Mouse (Mus musculus): ENCODE data around the gene Pus7. TPM values are rescaled to one million over a fixed set of nuclear protein-coding genes. Genes with fewer than 3 reads are reported as not detected.
A peak's percentile ranks its signal among the peaks of the same experiment; 100 is the strongest.

Gene Pus7
- polyA plus RNA-seq, 1 experiment from 2014 or later, result 25.6 TPM

DNA sequence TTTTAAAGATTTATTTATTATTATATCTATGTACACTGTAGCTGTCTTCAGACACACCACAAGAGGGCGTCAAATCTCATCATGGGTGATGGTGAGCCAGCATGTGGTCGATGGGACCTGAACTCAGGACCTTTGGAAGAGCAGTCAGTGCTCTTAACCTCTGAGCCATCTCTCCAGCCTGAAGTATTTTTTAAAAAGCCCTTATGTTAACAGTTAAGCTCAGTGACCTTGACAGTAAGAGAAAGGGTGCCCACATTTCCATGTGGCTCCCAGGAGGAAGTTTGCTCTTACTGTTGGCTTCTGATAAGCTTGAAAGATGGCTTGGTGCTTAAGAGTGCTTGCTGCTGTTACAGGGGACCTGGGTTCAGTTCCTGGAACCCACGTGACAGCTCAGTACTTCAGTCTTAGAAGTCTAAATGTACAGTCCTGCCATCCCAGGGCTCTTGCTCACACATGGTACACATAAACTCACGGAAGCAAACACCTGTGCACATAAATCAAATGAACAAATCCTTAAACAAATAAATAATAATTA lies 5.6 kb upstream of the Pus7 start:
- Histone ChIP-seq H3K27me3 (ENCODE audit: control insufficient read depth, insufficient read depth, low read length) (no peaks in the 10 kb centered on the region), H3K4me2 (no peak overlapping the region), H3K36me3 (ENCODE audit: control insufficient read depth, insufficient read depth, low read length) (no peaks in the 10 kb centered on the region), H3K9me3 (ENCODE audit: control insufficient read depth, low read length) (no peaks in the 10 kb centered on the region), H3K27ac (ENCODE audit: low read depth, low read length) (no peak overlapping the region), H3K9ac (ENCODE audit: low read length) (no peak overlapping the region), H3K4me3 (ENCODE audit: low read depth, low read length) (no peak overlapping the region), H3K4me1 (ENCODE audit: control insufficient read depth, insufficient read depth, low read length) (peaks cover 6% of the 10 kb centered on the region)
- DNase-seq (ENCODE audit: low spot score, missing footprints) (no peak), ATAC-seq (ENCODE audit: low FRiP score) (no peak)
- WGBS, result 87% methylated on average over 4 of the region's 4 CpGs

DNA sequence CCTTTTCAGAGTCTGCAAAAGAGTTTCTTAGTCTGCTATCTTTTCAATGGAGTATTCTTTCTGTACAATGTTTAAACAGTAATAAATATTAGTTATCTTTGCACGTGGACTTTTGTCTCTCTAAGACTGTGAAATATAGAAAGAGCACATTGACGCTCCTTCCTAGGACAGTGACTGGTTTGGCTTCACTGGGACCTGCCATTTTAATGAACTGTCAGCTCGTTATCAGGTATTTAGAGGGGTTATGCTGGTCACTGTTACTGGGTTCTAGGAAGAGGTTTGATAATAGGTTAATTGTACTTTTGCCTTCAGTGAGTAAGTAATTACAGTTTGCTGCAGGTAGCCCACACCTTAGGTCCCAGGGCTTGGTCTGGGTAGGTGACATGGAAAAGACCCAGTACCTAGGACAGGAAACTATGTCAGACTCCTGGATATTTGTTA lies 4.9 kb upstream of the Pus7 start:
- WGBS, result 53% methylated on average over 3 of the region's 3 CpGs
- ATAC-seq (ENCODE audit: low FRiP score) (no peak), DNase-seq (ENCODE audit: low spot score, missing footprints) (no peak)
- Histone ChIP-seq H3K4me1 (ENCODE audit: control insufficient read depth, insufficient read depth, low read length) (peaks cover 8% of the 10 kb centered on the region), H3K9me3 (ENCODE audit: control insufficient read depth, low read length) (no peaks in the 10 kb centered on the region), H3K36me3 (ENCODE audit: control insufficient read depth, insufficient read depth, low read length) (no peaks in the 10 kb centered on the region), H3K4me2 (peak overlapping the region; percentile 83), H3K27me3 (ENCODE audit: control insufficient read depth, insufficient read depth, low read length) (no peaks in the 10 kb centered on the region), H3K9ac (ENCODE audit: low read length) (peak overlapping the region; percentile 89), H3K4me3 (ENCODE audit: low read depth, low read length) (peak overlapping the region; percentile 91), H3K27ac (ENCODE audit: low read depth, low read length) (no peak overlapping the region)

DNA sequence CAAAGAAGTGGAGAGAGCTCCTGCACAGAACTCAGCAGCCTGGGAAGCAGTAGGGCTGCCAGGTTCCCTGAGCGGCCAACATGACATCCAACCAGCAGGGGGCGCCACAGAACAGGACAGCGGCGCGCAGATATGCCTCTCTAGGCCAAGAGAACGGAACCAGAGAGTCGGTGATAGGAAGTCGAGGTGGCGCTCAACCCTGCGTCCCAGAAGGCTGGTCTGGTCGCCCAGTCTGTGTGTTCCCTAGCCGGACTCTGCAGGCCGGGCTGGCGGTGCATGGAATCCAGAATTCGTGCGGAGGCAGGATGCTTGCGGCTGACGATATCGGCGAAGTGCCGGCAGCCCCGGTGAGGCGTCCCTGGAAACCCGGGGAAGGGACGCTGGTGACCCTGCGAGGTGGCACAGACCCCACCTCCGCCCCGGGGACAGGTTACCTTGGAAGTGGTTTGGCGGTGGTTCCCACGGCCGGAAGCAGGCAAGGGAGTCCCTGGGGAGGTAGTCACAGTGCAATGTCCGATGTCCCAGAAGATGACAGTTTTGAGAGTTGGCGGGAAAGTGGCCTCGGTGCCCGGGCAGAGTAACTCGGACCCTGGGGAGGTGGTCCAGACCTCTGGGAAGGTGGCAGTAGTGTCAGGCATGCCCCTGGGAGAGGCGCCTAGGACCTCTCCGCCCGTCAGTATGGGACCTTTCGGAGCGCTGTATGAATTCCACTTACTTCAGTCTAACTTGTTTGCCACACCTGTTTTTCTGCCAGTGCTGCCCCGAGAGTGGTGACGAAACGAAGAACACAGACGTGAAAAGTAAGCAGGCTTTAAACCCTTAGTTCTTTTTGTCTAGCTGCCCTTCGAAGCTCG lies 4.3 kb upstream of the Pus7 start, which contains the start of gene Rint1:
TSS of gene Rint1 (plus strand) at position 176 of the 854 bp plus-strand sequence.
- Histone ChIP-seq H3K27me3 (ENCODE audit: control insufficient read depth, insufficient read depth, low read length) (no peaks in the 10 kb centered on the region), H3K36me3 (ENCODE audit: control insufficient read depth, insufficient read depth, low read length) (no peaks in the 10 kb centered on the region), H3K4me3 (ENCODE audit: low read depth, low read length) (peak within 1 kb of the TSS; percentile 91), H3K27ac (ENCODE audit: low read depth, low read length) (peak within 1 kb of the TSS; percentile 41; the same call in 1 of the 2 replicates), H3K9me3 (ENCODE audit: control insufficient read depth, low read length) (no peaks in the 10 kb centered on the region), H3K4me2 (peak within 1 kb of the TSS; percentile 83), H3K4me1 (ENCODE audit: control insufficient read depth, insufficient read depth, low read length) (peaks cover 8% of the 10 kb centered on the region), H3K9ac (ENCODE audit: low read length) (peak within 1 kb of the TSS; percentile 89)
- ATAC-seq (ENCODE audit: low FRiP score), result peak; percentile 86
- 3% methylated on average over 47 of the region's 47 CpGs for WGBS
- DNase-seq (ENCODE audit: low spot score, missing footprints), result peak; percentile 100

DNA sequence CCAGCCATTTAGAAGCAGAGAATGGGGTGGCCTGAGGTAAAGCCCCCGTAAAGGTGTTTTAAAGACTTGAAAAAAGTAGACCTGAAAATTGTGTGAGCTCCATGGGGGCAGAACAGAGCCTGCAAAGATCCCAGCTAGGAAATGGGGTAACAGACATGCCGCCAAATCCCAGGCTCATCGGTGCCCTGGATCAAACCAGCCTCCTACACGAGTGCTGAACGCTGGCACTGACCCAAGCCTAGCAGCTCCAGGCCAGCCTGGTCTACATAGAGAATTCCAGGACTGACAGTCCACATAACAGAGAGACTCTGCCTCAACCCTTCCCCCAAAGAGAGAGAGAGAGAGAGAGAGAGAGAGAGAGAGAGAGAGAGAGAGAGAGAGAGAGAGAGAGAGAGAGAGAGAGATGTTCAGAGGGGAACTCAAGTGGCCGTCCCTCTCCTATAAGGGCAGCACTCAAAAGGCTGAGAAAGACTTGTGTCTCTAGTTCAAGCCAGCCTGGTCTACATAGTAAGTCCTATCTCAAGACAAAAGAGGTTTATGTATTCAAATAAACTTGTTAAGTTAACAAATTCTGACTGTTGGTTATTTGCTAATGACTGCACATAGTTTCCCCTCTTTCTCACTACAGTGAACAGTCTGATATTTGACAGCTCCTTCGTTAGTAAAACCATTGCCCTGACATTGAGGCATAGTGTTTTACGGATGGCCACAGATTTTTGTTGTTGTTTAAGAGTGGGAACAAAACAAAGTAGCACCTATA lies 1.3 kb downstream of the Pus7 start:
- Histone ChIP-seq H3K4me2 (peak overlapping the region; percentile 55), H3K4me1 (ENCODE audit: control insufficient read depth, insufficient read depth, low read length) (peaks cover 10% of the 10 kb centered on the region; the same call in 1 of the 2 replicates), H3K4me3 (ENCODE audit: low read depth, low read length) (peak overlapping the region; percentile 50), H3K36me3 (ENCODE audit: control insufficient read depth, insufficient read depth, low read length) (no peaks in the 10 kb centered on the region), H3K27ac (ENCODE audit: low read depth, low read length) (no peak overlapping the region), H3K9ac (ENCODE audit: low read length) (peak overlapping the region; percentile 67), H3K9me3 (ENCODE audit: control insufficient read depth, low read length) (no peaks in the 10 kb centered on the region), H3K27me3 (ENCODE audit: control insufficient read depth, insufficient read depth, low read length) (no peaks in the 10 kb centered on the region)
- 53% methylated on average over 8 of the region's 8 CpGs for WGBS
- DNase-seq (ENCODE audit: low spot score, missing footprints) (no peak), ATAC-seq (ENCODE audit: low FRiP score) (no peak)

DNA sequence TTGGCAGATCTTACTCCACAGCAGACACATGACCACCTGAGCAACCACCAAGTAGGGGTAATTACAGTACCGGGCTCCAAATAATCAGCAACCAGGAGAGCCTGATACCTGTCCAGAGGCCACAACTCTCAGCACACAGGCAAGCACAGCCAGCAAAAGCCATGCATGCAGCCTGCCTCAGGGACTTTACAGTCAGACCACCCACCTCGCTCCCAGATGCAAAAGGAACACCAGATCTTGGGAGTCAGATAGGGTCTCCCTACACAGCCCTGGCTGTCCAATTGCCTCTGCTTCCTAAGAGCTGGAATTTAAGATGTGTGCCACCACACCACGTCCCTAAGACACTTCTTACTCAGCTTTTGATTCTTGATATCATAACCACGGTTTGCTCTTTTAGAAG lies 2.3 kb downstream of the Pus7 start:
- H3K4me2 ChIP-seq, result no peak overlapping the region
- ATAC-seq (ENCODE audit: low FRiP score), result no peak

DNA sequence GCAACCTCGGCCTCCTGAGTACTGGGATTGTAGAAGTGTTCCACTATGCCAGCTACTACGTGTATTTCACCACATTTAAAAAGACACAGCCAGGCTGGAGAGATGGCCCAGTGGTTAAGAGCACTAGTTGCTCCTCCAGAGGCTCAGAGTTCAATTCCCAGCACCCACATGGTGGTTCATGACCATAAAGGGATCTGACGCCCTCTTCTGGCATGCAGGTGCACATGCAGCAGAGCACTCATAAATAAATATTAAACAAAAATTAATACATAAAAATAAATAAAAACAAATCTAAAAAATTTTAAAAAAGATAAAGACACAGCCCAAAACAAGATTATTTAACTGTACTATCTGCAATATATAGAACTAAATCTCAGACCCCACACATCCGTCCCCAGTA lies 3.0 kb downstream of the Pus7 start:
- Histone ChIP-seq H3K4me2 (no peak overlapping the region), H3K4me1 (ENCODE audit: control insufficient read depth, insufficient read depth, low read length) (peaks cover 10% of the 10 kb centered on the region; the same call in 1 of the 2 replicates), H3K27ac (ENCODE audit: low read depth, low read length) (no peak overlapping the region), H3K36me3 (ENCODE audit: control insufficient read depth, insufficient read depth, low read length) (peaks cover 2% of the 10 kb centered on the region; the same call in 1 of the 2 replicates), H3K4me3 (ENCODE audit: low read depth, low read length) (no peak overlapping the region), H3K27me3 (ENCODE audit: control insufficient read depth, insufficient read depth, low read length) (no peaks in the 10 kb centered on the region), H3K9ac (ENCODE audit: low read length) (no peak overlapping the region), H3K9me3 (ENCODE audit: control insufficient read depth, low read length) (no peaks in the 10 kb centered on the region)
- ATAC-seq (ENCODE audit: low FRiP score), result no peak
- WGBS, result 88% methylated on average over 4 of the region's 4 CpGs
- no peak for DNase-seq (ENCODE audit: low spot score, missing footprints)

More for the DNA sequence above, 2.3 kb downstream of the Pus7 start:
- Histone ChIP-seq H3K27ac (ENCODE audit: low read depth, low read length) (no peak overlapping the region), H3K9me3 (ENCODE audit: control insufficient read depth, low read length) (no peaks in the 10 kb centered on the region), H3K4me3 (ENCODE audit: low read depth, low read length) (no peak overlapping the region), H3K4me1 (ENCODE audit: control insufficient read depth, insufficient read depth, low read length) (peaks cover 10% of the 10 kb centered on the region; the same call in 1 of the 2 replicates), H3K27me3 (ENCODE audit: control insufficient read depth, insufficient read depth, low read length) (no peaks in the 10 kb centered on the region), H3K36me3 (ENCODE audit: control insufficient read depth, insufficient read depth, low read length) (peaks cover 2% of the 10 kb centered on the region; the same call in 1 of the 2 replicates), H3K9ac (ENCODE audit: low read length) (no peak overlapping the region)
- DNase-seq (ENCODE audit: low spot score, missing footprints), result no peak
- 86% methylated on average over 4 of the region's 4 CpGs for WGBS

DNA sequence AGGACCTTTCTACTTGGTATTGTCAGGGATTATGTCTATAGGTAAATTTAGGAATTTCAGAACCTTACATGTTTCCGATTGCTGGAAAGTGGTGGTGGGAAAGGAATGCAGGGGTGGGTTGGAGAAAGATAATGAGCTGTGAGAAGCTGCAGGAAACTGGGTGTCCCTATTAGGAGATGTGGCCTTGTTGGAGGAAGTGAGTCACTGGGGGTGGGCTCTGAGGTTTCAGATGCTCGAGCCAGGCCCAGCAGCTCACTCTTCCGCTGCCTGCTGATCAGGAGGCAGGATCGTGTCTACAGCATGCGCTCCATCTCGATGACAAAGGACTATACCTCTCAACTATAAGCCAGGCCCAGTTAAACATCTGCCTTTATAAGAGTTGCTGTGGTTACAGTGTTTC lies 9.3 kb downstream of the Pus7 start:
- 91% methylated on average over 6 of the region's 6 CpGs for WGBS
- Histone ChIP-seq H3K9ac (ENCODE audit: low read length) (no peak overlapping the region), H3K36me3 (ENCODE audit: control insufficient read depth, insufficient read depth, low read length) (peaks cover 2% of the 10 kb centered on the region; the same call in 1 of the 2 replicates), H3K4me3 (ENCODE audit: low read depth, low read length) (no peak overlapping the region), H3K4me2 (no peak overlapping the region), H3K27ac (ENCODE audit: low read depth, low read length) (no peak overlapping the region), H3K9me3 (ENCODE audit: control insufficient read depth, low read length) (no peaks in the 10 kb centered on the region), H3K27me3 (ENCODE audit: control insufficient read depth, insufficient read depth, low read length) (no peaks in the 10 kb centered on the region), H3K4me1 (ENCODE audit: control insufficient read depth, insufficient read depth, low read length) (no peaks in the 10 kb centered on the region)
- ATAC-seq (ENCODE audit: low FRiP score), result no peak
- DNase-seq (ENCODE audit: low spot score, missing footprints), result no peak

DNA sequence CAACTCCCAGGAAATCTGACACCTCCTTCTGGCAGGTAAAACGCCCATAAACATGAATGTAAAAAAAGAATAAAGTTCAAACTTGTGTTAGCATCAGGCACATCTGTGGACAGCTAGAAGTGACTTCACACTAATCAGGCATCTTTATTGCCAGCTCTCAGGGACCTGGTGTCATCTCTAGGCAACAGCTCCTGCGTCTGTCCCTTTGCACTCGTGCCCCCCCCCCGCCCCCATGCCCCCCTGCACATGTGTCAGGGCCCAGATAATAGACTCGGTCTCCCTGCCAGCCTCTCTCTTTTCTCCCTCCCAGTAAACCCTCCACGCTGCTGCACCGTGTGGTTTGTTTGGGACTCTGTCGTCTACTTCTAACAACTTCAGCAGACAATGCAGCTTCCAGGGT lies 12.4 kb downstream of the Pus7 start:
- Histone ChIP-seq H3K36me3 (ENCODE audit: control insufficient read depth, insufficient read depth, low read length) (no peaks in the 10 kb centered on the region), H3K27me3 (ENCODE audit: control insufficient read depth, insufficient read depth, low read length) (no peaks in the 10 kb centered on the region)
- WGBS, result 72% methylated on average over 8 of the region's 8 CpGs

More for the DNA sequence above, 12.4 kb downstream of the Pus7 start:
- Histone ChIP-seq H3K9me3 (ENCODE audit: control insufficient read depth, low read length) (no peaks in the 10 kb centered on the region), H3K4me2 (no peak overlapping the region), H3K9ac (ENCODE audit: low read length) (no peak overlapping the region), H3K27ac (ENCODE audit: low read depth, low read length) (no peak overlapping the region), H3K4me3 (ENCODE audit: low read depth, low read length) (no peak overlapping the region), H3K4me1 (ENCODE audit: control insufficient read depth, insufficient read depth, low read length) (no peaks in the 10 kb centered on the region)
- DNase-seq (ENCODE audit: low spot score, missing footprints), result no peak
- no peak for ATAC-seq (ENCODE audit: low FRiP score)

All from midbrain, embryonic 11.5 days (tissue).